Mouse (Mus musculus) lung, adult 2 months (tissue): ENCODE data around the gene Mpp5. TPM values are rescaled to one million over a fixed set of nuclear protein-coding genes. Genes with fewer than 3 reads are reported as not detected.

ENCODE experiments used
- DNase-seq: peaks from one replicate; pipeline ENCODE4 v3.0.0; 2022
- H3K4me1 ChIP-seq: fragments of 200-500 bp; 2 replicates; pipeline ENCODE4 v1.6.1; 2011; ENCODE audit warnings: low read length; ENCODE audit not compliant: control insufficient read depth, insufficient read depth
- H3K4me3 ChIP-seq: fragments of 200-500 bp; replicated peaks from 2 replicates; pipeline ENCODE3; 2011; ENCODE audit warnings: low read depth, mild to moderate bottlenecking, control low read depth, low read length; ENCODE audit errors: extremely low read depth
- CTCF ChIP-seq: fragments of 200-500 bp; IDR thresholded peaks from 2 replicates; pipeline ENCODE4 v1.5.1; 2011; ENCODE audit warnings: mild to moderate bottlenecking, low read length, control low read depth; ENCODE audit not compliant: insufficient read depth
- POLR2A ChIP-seq: fragments of 200-500 bp; IDR thresholded peaks from 2 replicates; pipeline ENCODE4 v1.6.1; 2011; ENCODE audit warnings: low read depth, mild to moderate bottlenecking, control low read depth, low read length, borderline replicate concordance; ENCODE audit errors: extremely low read depth
- WGBS: fragments of 180-500 bp; shearing (Covaris S2); methylation state at CpG from one replicate; pipeline ENCODE4 v1.1.7; 2018; 5-methylcytosine and 5-hydroxymethylcytosine counted together
- polyA plus RNA-seq: library from polyadenylated mRNA; depleted of rRNA; stranded (reverse); fragments of >200 nt; gene quantifications from 2 replicates; pipeline ENCODE4 v1.2.3, GENCODE M21; 2012

Gene Mpp5
- polyA plus RNA-seq, 1 experiment: 5.5 TPM

GRCm38 (mm10) chr12:78839906-78840305 is 91.2 kb downstream of the Mpp5 start:
- H3K4me1 ChIP-seq: no peaks in the 10 kb centered on the region
- no peak for DNase-seq
- 52% methylated on average over 4 of the region's 4 CpGs for WGBS

GRCm38 (mm10) chr12:78842429-78842828 is 93.7 kb downstream of the Mpp5 start:
- 80% methylated on average over 1 of the region's 1 CpGs for WGBS
- TF ChIP-seq POLR2A (no peak), CTCF (no peak)
- Histone ChIP-seq H3K4me3 (no peak overlapping the region), H3K4me1 (no peaks in the 10 kb centered on the region)
- DNase-seq: no peak

More at GRCm38 (mm10) chr12:78839906-78840305, 91.2 kb downstream of the Mpp5 start:
- no peak for TF ChIP-seq POLR2A
- TF ChIP-seq CTCF: no peak
- H3K4me3 ChIP-seq: no peak overlapping the region

GRCm38 (mm10) chr12:78848246-78848645 is 99.5 kb downstream of the Mpp5 start:
- DNase-seq: no peak
- no peak overlapping the region for H3K4me3 ChIP-seq
- H3K4me1 ChIP-seq: no peaks in the 10 kb centered on the region
- TF ChIP-seq CTCF (no peak), POLR2A (no peak)
- WGBS: 81% methylated on average over 4 of the region's 4 CpGs

GRCm38 (mm10) chr12:78860921-78861495 is 112.3 kb downstream of the Mpp5 start:
- DNase-seq: no peak
- under 1% methylated on average over 30 of the region's 30 CpGs for WGBS
- Histone ChIP-seq H3K4me3 (peak overlapping the region; percentile 91), H3K4me1 (peaks cover 9% of the 10 kb centered on the region)
- TF ChIP-seq POLR2A (peak; percentile 78), CTCF (no peak)

DNA sequence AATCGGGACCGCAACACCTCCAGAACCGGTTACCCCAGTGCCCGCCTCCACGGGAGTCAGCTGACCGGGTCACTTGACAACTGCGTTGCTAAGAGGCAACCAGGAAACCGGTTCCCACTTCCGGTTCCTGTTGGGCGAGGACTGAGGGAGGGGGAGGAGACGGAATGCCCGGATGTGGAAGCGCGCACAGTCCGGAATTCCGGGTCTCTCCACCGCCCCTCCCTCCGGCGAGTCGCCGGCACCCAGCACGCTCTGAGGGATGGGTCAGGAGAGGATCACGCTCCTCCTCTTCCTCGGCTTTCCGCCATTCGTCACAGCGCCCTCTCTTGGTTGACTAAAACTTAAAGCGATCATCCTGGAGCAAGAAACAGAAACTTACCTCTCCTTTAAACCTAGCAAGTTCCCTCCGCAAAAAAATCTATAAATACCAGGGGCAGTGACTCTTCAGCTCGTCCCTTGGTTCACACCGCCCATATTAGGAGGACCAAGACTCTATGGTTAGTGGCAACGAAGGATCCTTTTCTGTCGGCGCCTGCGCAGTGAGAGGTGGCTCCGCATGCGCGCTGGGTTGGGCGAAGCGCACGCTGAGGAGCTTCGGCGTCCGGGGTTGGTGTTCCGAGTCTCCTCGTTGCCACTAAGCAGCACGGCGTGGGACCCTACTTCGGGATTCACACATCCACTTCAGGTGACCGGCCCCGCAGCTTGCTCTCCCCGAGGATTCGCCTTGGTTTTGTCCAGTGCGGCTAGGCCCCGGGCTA is 113.0 kb downstream of the Mpp5 start, which contains the start of the genes Atp6v1d and Eif2s1:
TSS of gene Atp6v1d (minus strand) at position 143 of the 758 bp plus-strand sequence.
TSS of gene Eif2s1 (plus strand) at position 324 of the 758 bp plus-strand sequence.
- TF ChIP-seq CTCF (peak; percentile 72), POLR2A (peak; percentile 85; the same call in 1 of the 2 replicates)
- H3K4me3 ChIP-seq: peak within 1 kb of the TSS; percentile 97
- peak; percentile 97 for DNase-seq
- peaks cover 9% of the 10 kb centered on the region for H3K4me1 ChIP-seq
- WGBS: under 1% methylated on average over 55 of the region's 55 CpGs

DNA sequence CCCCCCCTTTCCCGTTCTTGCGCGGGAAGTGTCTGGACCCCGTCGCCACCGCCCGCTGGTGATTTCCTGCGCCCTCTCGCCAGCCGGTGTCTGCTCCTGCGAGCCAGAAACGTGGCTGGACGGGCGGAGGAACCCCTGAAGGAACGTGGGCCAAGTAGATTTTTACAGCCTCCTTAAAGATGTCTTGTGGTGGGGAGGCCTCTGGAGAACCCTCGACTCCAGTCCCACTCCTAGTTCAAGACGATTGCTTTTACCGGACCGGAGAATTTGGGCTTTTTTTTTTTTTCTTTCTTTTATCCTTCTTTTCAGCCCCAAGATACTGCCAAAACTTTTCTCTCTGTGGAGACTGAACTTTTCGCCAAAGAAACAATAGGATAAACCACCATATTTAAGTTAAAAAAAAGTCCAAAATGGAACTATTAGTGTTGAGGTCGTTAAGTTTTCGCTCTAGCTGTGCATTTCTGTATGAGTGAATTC is 113.6 kb downstream of the Mpp5 start:
- under 1% methylated on average over 22 of the region's 22 CpGs for WGBS

DNA sequence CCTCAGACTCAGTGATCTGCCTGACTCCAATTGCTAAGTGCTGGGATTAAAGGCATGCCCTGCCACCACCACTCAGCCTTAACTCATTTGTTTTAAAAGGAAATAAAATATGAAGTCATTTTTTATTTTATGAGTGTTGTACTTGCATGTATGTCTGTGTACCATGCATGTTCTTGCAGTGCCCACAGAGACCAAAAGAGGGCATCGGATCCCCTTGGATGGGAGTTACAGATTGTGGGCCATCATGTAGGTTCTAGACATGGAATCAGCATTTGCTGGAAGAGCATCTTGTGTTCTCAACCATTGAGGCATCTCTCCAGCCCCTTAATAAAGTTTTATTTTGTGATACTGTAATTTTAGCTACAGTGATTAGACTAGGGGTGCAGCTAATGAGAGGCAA is 116.7 kb downstream of the Mpp5 start:
- TF ChIP-seq POLR2A (no peak), CTCF (no peak)
- no peak overlapping the region for H3K4me3 ChIP-seq
- DNase-seq: no peak
- peaks cover 4% of the 10 kb centered on the region; the same call in 1 of the 2 replicates for H3K4me1 ChIP-seq
- WGBS: 100% methylated on average over 1 of the region's 1 CpGs

More for the DNA sequence above, 113.6 kb downstream of the Mpp5 start:
- DNase-seq: no peak
- H3K4me1 ChIP-seq: peaks cover 9% of the 10 kb centered on the region
- peak overlapping the region; percentile 97 for H3K4me3 ChIP-seq
- TF ChIP-seq POLR2A (no peak), CTCF (no peak)

GRCm38 (mm10) chr12:78868115-78868514 is 119.4 kb downstream of the Mpp5 start:
- WGBS: 68% methylated on average over 1 of the region's 1 CpGs
- no peak for TF ChIP-seq POLR2A
- no peak for TF ChIP-seq CTCF
- Histone ChIP-seq H3K4me1 (no peaks in the 10 kb centered on the region), H3K4me3 (no peak overlapping the region)
- no peak for DNase-seq

DNA sequence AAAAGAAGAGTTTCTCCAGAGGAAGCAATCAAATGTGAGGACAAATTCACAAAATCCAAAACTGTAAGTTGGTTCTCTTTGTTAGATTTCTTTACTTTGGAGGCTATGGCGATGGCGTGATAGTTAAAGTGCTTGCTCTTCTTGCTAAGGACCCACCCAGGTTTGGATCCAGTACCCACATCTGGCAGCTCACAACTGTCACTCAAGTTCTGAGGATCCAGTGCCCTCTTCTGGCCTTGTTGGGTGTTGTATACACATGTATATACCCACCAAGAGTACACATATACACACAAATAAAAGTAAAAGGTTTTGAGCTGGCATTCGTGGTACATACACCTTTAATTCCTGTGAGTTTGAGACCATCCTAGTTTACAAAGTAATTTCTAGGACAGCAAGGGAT is 125.9 kb downstream of the Mpp5 start:
- WGBS: 94% methylated on average over 3 of the region's 3 CpGs
- TF ChIP-seq CTCF (no peak), POLR2A (no peak)
- no peak for DNase-seq
- Histone ChIP-seq H3K4me1 (no peaks in the 10 kb centered on the region), H3K4me3 (no peak overlapping the region)
